Mouse (Mus musculus): ENCODE results near the gene Fut4.

Gene Fut4

DNA sequence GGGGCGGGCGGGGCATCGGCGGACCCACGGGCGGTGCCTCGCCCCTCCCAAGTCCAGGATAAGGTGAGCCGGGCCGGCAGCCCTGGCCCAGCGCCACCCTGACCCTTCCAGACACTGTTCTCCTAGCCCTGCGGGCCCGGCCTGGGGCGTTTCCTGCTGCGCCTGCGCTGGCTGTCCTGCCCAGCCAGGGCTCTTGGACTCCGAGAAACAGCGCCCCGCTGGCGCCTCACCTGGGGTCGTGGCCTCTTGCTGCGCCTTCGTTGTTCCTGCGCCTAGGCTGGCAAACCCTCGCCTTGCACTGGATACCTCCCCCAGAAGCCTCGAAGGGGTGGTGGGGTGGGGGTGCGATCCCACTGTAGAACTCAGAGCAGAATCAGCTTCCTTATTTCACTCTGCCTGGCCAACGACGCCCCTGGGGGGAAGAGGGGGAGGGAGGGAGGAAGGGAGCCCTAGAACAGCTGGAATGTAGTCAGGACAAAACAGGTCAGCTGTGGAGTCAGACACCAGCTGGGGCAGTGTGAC, at the start of gene Fut4:
TSS of gene Fut4 (minus strand) at position 393 of the 522 bp plus-strand sequence.
- no peak for DNase-seq

DNA sequence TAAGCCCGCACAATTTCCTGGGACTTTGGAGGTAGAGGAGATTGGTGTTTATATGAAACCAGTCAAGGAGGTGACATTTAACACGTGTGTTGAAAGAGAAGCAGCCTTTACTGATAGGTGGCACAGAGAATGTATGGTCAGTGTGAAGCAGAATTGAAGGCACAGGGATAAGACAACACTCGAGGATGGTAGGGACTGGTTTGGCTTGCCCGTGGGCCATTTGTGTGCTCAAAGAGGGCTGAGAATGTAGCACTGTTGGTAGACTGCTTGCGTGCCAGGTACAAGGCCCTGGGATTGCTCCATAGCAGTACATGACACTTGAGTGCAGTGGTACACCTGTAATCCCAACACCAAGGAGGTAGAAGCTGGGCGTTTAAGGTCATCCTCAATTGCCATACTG, 35.2 kb upstream of the Fut4 start:
- no peak for DNase-seq

DNA sequence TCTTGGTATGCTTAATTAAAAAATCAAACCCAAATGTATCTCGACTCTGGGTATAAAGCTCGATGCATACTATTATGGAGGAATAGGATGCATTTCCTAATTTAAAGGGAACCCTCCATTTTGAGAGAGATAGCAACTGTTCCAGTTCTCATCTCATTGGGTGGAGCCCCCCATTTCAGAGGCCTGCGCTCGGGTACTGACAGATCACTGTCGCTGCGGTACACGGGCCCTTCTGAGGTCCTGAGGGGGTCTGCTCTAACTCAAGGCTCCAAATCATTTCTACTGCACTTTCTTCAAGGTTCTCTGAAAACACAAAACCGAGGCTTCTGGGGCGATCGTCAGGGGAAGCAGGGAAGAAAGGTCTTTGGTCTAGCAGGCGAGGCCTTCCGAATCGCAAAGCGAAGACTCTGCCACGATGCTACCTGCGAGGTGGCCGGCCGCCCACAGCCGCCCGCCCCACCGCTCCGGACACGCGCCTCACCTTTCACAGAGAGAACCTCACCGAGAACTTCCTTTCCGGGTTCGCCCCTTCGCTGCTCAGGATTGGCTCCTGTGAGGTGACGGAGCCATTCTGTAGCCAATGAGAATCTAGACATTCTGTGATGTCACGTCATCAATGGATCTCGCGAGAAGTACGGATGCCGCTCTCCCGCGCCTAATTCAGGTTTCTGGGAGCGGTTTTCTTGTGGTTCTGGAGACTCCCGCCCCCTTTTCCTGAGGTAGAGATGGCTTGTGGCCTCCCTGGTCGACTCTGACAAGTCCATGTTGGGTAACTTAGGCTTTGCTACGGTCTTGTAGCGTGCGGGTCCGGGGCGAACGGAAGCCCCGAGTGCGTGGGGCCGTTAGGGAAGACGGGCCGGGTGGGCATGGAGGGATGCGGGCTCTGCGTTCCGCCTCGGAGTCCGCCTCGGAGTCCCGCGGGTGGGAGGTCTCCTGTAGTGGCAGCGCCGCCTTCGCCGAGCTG, 32.1 kb upstream of the Fut4 start, which contains the start of the genes Mre11a and Ankrd49:
TSS of gene Mre11a (plus strand) at position 616 of the 964 bp plus-strand sequence.
TSS of gene Ankrd49 (minus strand) at position 818 of the 964 bp plus-strand sequence.
- peak; percentile 86 to 93 for DNase-seq

DNA sequence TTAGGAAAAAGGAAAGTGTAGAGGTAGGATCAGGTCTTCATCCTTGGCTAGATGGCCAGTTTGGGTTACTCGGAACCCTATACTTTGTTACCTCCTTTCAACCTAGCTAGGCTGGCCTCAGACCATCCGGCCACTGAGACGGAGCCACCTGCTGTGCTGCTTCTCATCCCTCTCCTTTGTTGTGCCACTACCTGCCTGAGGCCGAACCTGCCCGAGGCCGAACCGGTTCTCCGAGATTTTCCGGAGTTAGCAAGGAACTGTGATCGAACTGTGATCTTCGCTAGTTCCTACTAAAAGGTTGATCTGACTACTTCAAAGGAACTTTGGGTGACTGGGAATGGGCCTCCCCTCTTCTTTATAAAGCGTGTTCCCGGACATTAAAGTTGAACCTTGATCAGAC, 26.1 kb upstream of the Fut4 start:
- no peak for DNase-seq

DNA sequence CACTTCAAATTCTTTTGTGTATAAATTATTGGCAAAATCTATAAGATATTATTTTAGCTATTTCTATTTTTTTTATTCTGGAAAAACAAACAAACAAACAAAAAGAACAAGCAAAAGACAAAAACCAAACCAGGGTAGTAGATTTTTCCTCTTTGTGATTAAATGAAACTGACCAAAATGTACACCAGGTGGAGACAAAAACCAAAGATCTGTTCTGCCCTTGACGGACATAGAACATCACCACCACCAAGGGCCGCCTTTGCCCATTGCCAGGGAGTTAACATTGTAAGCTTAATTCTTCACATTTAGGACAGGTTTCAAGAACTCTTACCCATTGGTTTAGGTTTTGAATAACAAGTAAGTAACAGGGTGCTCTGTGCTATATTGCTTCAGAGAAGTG, 21.6 kb upstream of the Fut4 start:
- DNase-seq: no peak

DNA sequence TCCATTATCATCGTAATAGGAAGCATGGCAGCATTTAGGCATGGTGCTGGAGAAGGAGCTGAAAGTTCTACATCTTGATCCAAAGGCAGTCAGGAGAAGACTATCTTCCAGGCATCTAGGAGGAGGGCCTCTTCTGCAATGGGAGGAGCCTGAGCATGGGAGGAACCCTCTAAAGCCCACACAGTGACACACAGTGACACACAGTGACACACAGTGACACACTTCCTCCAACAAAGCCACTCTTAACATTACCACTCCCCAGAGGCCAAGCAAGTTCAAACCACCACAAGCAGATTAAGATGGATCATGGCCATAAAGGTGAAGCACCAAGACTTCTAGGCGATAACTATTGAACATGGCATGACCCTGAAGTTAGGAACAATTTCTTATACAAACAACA, 19.9 kb upstream of the Fut4 start:
- DNase-seq: no peak

DNA sequence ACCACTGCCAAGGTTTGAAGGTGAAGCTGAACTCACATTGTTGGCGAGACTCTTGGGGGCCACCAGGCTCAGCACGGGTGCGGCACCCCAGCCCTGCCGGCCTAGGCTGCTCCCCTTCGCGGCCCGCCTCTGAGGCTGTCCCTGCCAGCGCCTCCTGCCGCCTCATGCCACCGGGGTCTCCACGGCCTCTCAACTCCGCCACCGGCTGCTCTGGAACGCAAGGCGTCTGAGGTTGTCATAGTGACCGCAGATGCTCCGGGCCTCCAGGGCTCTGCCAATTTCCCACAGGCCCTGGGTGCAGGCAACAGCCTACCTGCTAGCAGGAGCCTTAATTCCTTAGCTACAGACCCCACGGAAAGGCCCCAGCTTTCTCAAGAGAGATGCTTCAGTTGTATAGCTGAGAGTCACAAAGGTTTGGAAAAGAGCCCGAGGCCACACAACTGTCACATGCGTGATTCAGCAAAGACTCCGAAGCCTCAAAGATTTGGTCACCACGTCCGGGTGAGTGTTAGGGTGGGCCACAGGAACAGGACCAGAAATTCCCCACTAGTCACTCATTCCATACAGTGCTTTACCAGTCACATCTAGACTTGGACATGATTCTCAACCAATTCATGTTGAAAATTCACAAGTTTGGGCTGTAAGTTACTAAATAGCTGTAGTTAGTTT, 18.7 kb upstream of the Fut4 start, which contains the start of gene 1700012B09Rik:
TSS of gene 1700012B09Rik (minus strand) at position 228 of the 669 bp plus-strand sequence.
- DNase-seq: no peak

DNA sequence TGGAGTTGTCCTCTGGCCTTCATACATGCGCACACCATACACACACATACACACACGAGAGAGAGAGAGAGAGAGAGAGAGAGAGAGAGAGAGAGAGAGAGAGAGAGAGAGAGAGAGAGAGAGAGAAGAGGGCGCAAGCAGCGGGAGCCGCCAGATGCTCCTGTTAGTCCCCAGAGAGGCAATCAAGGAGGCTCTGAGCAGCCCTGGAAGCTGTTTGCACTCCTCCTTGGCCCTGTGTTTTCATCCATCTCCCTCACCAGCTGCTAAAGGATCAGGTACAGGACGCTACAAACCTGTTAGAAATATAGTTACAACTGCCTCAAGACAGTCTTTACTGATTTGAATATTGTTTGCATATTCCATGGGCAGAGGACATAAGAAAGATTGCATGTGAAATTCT, 17.6 kb upstream of the Fut4 start:
- DNase-seq: no peak

DNA sequence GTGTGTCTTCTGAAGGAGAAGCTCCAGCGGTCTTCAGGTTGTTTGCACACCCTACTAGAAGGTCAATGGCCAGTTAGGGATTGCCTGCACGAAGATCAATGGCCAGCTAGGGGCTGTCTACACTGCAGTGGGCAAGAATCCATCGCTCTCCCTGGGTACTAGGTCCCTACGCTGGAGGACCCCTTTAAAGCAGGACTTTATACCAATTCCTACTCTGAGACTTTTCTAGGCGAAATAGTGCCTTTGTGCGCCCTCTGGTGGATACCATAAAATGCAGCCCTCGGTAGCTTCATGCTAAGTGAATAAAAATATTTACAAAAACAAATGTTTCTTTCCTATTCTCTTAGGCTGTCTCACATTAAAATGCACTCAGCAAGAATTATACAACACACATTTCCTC, 12.6 kb upstream of the Fut4 start:
- peak; percentile 18 to 38 for DNase-seq

DNA sequence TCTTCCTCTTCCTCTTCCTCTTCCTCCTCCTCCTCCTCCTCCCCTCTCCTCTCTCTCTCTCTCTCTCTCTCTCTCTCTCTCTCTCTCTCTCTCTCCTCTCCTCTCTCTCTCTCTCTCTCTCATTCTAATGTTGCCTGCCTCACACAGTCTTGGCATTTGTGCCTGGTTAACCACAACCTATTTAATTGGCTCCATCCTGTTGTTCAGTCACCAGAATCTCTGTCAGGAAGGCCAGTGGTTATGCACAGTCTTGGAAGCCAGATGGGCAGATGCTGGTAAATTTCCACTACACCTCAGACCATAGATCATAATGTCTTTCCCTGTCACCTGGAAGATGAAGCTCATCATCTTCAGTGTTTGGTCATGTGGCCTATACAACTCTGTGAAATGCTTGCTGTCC, 7.1 kb upstream of the Fut4 start:
- DNase-seq: no peak

DNA sequence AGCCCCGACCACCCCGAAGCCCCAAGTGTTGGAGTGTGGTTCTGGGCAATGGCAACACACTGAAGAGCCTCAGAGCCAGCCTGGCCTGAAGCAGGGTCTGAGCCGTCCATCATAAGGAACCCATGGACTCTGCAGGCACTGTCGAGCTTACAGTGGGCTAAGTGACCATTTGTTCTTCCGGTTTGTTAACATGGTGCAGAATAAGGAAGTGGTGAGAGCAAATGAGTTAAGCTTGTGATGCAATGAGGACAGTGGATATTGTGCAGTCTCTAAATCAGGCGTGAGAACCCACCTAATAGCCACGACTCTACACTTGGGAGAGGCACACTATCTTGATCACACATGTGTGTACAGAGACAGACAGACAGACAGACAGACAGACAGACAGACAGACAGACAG, 6.4 kb upstream of the Fut4 start:
- DNase-seq: no peak

DNA sequence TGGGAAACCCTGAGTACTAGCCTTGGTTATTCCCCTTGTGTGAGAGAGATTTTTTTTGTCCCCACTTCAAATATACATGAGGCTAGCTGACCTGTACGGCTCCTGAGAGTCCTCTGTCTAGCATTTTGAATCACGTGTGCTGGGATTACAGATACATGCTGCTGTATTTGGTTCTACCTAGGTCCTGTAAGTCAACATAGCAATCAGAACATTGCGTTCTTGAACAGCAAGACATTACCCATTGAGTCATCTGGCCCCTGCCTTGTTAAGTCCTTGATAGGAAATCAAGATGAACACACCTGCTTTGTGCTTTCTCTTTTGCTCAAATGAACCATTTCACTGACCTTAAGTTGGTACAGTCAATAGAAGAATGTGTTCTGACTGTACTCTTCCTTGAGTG, 2.3 kb upstream of the Fut4 start:
- no peak for DNase-seq

DNA sequence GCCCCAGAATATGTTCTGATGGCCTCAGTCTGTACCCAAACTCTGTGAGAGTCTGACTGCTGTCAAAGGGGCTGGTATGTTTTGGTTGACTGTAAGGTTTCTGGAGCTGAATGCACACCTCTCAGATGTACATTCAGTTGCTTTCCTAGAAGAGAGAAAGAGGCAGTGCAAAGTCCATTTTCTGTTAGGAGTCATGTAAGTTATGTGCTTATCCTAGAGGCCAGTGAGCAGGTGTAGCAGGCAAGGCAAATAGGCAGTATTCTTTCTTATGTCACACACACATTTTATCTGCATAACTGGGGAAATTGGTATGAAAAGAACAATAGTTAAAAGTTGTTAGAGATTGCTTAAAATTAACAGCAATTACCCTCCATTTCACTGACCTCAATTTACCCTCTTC, 1.8 kb upstream of the Fut4 start:
- DNase-seq: no peak

DNA sequence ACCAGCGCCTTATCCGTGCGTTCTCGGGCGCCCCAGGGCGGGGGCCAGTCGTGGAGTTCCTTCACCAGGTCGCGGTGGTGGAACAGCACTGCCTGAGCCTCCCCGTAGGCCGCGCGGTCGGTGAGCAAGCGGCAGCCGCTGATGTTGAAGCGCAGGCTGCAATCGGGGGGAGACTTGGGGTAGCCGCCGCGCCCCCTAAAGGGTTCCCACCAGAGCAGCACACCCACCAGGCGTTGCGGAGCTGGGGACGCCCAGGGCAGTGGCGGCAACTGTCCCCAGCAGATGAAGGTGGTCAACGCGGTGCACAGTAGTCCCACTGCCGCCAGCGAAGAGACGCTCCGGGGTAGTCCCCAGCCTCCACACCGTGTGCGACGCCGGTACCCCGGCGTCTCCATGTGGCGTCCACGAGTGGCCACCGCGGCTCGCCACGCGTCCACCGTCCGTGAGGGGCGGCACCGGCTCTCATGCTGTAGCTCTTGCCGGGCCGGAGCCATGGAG, 641 bp downstream of the Fut4 start:
- DNase-seq: no peak

DNA sequence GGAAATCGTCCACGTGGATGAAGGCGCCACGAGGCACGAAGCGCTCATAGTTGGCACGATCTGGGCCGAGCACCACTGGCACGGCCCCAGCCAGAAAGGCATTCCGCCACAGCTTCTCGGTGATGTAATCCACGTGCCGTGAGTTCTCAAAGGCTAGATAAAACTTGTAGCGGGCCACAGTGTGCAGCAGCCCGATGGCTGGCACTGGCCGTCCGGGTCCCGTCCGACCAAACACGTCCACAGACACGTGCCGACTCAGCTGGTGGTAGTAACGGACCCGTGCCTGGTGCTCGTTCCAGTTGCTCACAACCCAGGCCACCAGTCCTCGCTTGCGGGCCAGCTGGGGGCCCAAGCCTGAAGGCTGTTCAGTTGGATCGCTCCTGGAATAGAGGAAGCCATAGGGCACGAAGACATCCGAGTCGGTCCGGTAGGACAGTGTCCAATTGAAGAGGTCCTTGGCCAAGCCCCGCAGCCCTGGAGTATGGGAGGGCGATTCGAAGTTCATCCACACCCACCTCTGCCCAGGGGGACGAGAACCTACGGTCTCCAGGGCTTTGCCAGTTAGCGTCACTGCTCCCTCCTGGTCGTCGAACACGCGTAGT, 1.2 kb downstream of the Fut4 start:
- DNase-seq: no peak

DNA sequence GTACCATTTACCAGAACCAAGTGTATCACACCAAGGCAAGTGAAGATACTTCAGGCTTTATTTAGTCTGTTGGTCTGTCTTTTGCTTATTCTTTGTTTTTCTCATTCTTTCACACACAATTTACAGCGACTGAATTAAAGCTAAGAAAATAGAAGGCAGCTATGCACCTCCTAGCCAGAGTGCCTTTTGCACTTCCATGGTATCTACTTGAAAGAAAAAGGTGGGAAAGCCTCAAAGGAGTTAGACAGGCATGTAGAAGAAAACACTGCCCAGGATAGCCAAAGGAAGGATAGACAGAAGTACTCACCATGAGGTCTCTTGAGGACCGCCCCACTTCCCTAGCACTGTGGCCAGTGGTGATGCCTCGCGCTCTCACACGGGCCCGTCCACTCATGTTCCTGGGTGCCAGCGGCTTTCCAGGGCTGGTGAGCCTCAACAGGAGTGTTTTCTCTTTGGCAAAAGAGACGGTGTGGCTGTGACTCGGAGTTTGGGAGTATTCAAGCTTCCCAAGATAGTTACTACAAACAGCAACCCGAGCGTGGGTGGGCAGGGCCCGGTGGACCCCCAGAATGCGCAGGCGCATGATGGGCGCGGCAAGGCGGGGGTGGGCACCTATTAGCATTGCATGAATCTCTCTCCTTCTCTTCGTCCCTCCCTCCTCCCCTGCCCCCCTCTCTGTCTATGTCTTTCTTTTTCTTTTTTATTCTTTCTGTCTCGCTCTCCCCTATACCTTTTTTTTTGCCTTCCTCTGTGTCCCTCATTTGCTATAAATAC, 11.9 kb downstream of the Fut4 start, which contains the start of gene Piwil4:
TSS of gene Piwil4 (minus strand) at position 583 of the 774 bp plus-strand sequence.
- DNase-seq: no peak

DNA sequence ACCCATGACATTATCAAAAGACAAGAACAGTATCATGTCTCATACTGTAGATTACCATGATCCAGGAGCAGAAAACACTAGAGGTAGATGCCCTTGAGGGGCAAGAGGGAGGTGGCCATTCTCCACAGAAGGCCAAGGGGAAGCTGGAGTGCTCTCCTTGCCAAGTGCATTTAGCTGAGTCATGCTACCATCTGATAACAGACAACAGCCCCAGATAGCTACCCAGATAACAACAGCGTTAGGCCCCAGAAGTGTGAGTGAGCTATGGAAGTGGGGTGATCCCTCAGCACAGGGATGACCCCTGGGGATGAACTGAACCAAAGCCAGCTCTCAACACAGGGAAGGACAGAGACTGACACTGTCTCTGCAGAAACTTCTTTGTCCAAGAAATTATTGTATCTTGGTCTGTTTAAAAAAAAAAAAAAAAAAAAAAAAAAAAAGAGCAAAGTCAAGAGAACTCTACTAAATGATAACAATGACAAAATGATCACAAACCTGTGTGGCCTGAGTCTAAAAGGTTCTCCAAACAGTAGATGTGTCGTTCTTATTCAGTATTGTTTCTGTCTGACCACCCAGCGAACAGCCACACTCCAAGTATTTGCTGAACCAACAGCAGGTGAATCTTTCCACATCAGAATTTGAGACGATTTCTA, 12.6 kb downstream of the Fut4 start:
- DNase-seq: no peak

DNA sequence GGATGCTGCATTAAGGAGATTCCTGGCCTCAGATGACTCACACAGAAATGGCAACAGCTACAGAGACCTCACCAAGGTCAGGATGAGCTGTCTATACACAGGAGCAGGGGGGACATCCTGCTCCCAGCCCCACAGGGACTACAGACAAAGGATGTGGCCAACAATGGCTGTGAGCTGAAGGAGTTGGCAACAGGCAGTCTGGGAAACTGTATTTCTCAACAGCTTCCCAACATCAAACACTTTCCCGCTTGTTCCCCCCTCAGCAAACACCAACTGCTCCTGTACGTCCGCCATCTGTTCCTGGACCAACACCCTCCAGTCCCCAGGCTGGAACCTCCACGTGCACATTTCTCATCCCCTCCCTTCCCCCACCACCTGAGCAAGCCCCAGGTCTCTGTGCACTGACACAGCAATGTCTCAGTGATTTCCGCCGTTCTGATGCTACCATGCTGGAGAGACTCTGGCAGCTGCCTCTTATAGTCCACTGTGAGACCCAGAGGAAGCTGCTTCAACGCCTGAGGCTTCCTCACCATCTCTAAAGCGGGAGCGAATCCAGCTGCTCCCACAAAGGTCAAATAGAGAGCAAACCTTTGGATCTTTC, 21.2 kb downstream of the Fut4 start:
- DNase-seq: no peak

DNA sequence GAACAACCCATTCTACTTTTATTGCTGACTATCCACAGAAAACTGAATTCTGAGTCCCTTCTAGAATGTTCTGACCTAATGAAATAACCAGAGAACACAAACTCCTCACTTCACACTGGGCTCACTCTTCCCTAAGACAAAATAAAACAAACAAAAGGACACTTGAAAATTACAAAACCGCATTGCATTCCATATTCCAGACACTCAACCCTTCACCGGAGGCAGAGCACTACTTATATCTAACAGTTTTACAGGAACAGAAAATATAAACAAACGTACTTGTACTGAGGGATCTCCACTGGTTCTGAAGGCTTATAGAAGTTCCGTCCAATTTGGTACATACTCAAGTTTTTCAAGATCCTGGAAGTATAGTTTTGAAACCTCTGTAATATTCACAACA, 23.8 kb downstream of the Fut4 start:
- DNase-seq: no peak

DNA sequence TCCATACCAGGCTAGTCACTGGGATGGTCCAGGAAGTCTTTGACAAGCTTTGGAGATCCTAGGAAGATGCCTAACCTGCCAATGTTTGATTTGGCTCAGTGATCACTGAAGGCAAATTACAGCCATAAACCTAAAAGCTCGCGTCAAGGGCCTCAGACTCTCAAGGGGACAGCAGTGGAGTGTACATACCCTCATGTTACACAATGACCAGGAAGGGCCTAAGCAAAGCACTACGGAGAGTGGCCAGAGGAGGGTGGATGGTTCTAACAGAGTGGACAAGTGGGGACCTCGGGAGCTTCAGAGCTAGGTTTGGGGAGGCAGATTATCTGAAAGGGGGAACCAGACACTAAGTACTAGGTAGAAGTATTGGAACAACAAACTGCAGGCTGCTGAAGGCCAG, 25.6 kb downstream of the Fut4 start:
- no peak for DNase-seq

DNA sequence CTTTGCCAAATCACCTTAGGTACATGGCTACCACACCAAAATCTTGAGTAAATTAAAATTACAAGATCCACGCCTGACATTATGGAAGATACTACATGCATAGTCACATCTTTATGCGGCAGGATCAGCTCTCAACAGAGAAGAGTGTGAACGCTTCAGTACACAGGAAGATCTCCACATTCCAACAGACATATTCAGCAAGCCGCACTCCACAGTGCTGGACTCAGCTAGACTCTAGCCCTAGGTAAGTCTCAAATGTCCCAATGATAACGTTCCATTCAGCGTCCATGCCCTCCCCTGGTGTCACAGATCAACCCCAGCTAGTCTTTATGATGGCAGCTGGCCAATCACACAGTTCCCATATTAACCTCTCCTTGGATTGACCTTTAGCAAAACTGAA, 26.2 kb downstream of the Fut4 start:
- DNase-seq: no peak

Data from cerebellum, postnatal 36 days (tissue).